Mouse (Mus musculus): ENCODE data around the gene Slc16a9.
"Not testable (repeated sequence)": the region's sequence is repeated elsewhere in the genome, so short reads cannot be mapped to it uniquely, and the experiment has no call there.

Gene Slc16a9

GRCm38 (mm10) chr10:70244921-70245558 is at the start of gene Slc16a9:
Gene Slc16a9 (plus strand): TSS chr10:70245100.
- no peak for DNase-seq (ENCODE audit: low read depth, low spot score)

GRCm38 (mm10) chr10:70195279-70195678 is 49.6 kb upstream of the Slc16a9 start:
- peak; percentile 28 for DNase-seq (ENCODE audit: low read depth, low spot score)

GRCm38 (mm10) chr10:70195786-70196185 is 49.1 kb upstream of the Slc16a9 start:
- peak; percentile 49 for DNase-seq (ENCODE audit: low read depth, low spot score)

GRCm38 (mm10) chr10:70196666-70197065 is 48.2 kb upstream of the Slc16a9 start:
- DNase-seq (ENCODE audit: low read depth, low spot score), result peak; percentile 83

- DNase-seq (ENCODE audit: low read depth, low spot score), result no peak
These were observed 47.3 kb upstream of the Slc16a9 start for GRCm38 (mm10) chr10:70197601-70198000.

- DNase-seq (ENCODE audit: low read depth, low spot score), result no peak
These were observed 46.9 kb upstream of the Slc16a9 start for GRCm38 (mm10) chr10:70198012-70198411.

GRCm38 (mm10) chr10:70198951-70199463 is 45.9 kb upstream of the Slc16a9 start:
- no peak for DNase-seq (ENCODE audit: low read depth, low spot score)

- DNase-seq (ENCODE audit: low read depth, low spot score), result no peak
These were observed 45.3 kb upstream of the Slc16a9 start for GRCm38 (mm10) chr10:70199466-70200210.

- DNase-seq (ENCODE audit: low read depth, low spot score), result no peak
These were observed 43.9 kb upstream of the Slc16a9 start for GRCm38 (mm10) chr10:70200889-70201500.

GRCm38 (mm10) chr10:70204505-70205399 is 40.1 kb upstream of the Slc16a9 start, which contains the start of gene Mrln:
Gene Mrln (plus strand): TSS chr10:70204664.
- peak; percentile 70 for DNase-seq (ENCODE audit: low read depth, low spot score)

- no peak for DNase-seq (ENCODE audit: low read depth, low spot score)
These were observed 33.6 kb upstream of the Slc16a9 start for GRCm38 (mm10) chr10:70211281-70211680.

GRCm38 (mm10) chr10:70220971-70221370 is 23.9 kb upstream of the Slc16a9 start:
- no peak for DNase-seq (ENCODE audit: low read depth, low spot score)

GRCm38 (mm10) chr10:70222231-70222630 is 22.7 kb upstream of the Slc16a9 start:
- DNase-seq (ENCODE audit: low read depth, low spot score), result not testable (repeated sequence)

- DNase-seq (ENCODE audit: low read depth, low spot score), result peak; percentile 95
These were observed 20.3 kb upstream of the Slc16a9 start for GRCm38 (mm10) chr10:70224571-70224970.

GRCm38 (mm10) chr10:70225760-70226159 is 19.1 kb upstream of the Slc16a9 start:
- DNase-seq (ENCODE audit: low read depth, low spot score), result no peak

- no peak for DNase-seq (ENCODE audit: low read depth, low spot score)
These were observed 18.3 kb upstream of the Slc16a9 start for GRCm38 (mm10) chr10:70226608-70227007.

GRCm38 (mm10) chr10:70230352-70230751 is 14.5 kb upstream of the Slc16a9 start:
- DNase-seq (ENCODE audit: low read depth, low spot score), result peak; percentile 87

- DNase-seq (ENCODE audit: low read depth, low spot score), result no peak
These were observed 7.0 kb upstream of the Slc16a9 start for GRCm38 (mm10) chr10:70237936-70238335.

- DNase-seq (ENCODE audit: low read depth, low spot score), result peak; percentile 60
These were observed 2.0 kb upstream of the Slc16a9 start for GRCm38 (mm10) chr10:70242751-70243444.

GRCm38 (mm10) chr10:70245559-70245945 is 652 bp downstream of the Slc16a9 start:
- no peak for DNase-seq (ENCODE audit: low read depth, low spot score)

- DNase-seq (ENCODE audit: low read depth, low spot score), result no peak
These were observed 1.2 kb downstream of the Slc16a9 start for GRCm38 (mm10) chr10:70246076-70246475.

Data from skeletal muscle tissue, adult 2 months (tissue).